Mouse (Mus musculus) heart, embryonic 12.5 days (tissue): ENCODE results near the gene Hoxc13. TPM values are rescaled to one million over a fixed set of nuclear protein-coding genes. Genes with fewer than 3 reads are reported as not detected.
A peak's percentile ranks its signal among the peaks of the same experiment; 100 is the strongest.

Experiments used
- ATAC-seq: fragments of 200-750 bp; cut with Nextera tagmentation; 2 replicates; pipeline ENCODE4 v1.8.0; 2017; ENCODE audit warnings: moderate TSS enrichment, moderate library complexity; ENCODE audit not compliant: insufficient number of reproducible peaks, low FRiP score
- H3K27ac ChIP-seq: fragments of 300-500 bp; sonication (generic); 2 replicates; pipeline ENCODE4 v1.5.1; 2016; ENCODE audit warnings: mild to moderate bottlenecking, moderate library complexity; ENCODE audit not compliant: poor library complexity, severe bottlenecking
- H3K27me3 ChIP-seq: fragments of 300-500 bp; sonication (generic); replicated peaks from 2 replicates; pipeline ENCODE4 v1.6.1; 2016; ENCODE audit warnings: mild to moderate bottlenecking, moderate library complexity
- H3K36me3 ChIP-seq: fragments of 300-500 bp; sonication (generic); 2 replicates; pipeline ENCODE4 v1.6.1; 2016; ENCODE audit warnings: mild to moderate bottlenecking, moderate library complexity
- H3K4me1 ChIP-seq: fragments of 300-500 bp; sonication (generic); replicated peaks from 2 replicates; pipeline ENCODE4 v1.6.1; 2016; ENCODE audit warnings: mild to moderate bottlenecking
- H3K4me2 ChIP-seq: fragments of 300-500 bp; sonication (generic); 2 replicates; pipeline ENCODE4 v1.6.1; 2016; ENCODE audit warnings: mild to moderate bottlenecking, moderate library complexity
- H3K4me3 ChIP-seq: fragments of 300-500 bp; sonication (generic); 2 replicates; pipeline ENCODE4 v1.5.1; 2016; ENCODE audit warnings: mild to moderate bottlenecking
- H3K9ac ChIP-seq: fragments of 300-500 bp; sonication (generic); 2 replicates; pipeline ENCODE4 v1.6.1; 2016; ENCODE audit warnings: mild to moderate bottlenecking, moderate library complexity
- H3K9me3 ChIP-seq: fragments of 300-500 bp; sonication (generic); replicated peaks from 2 replicates; pipeline ENCODE4 v1.6.1; 2016; ENCODE audit warnings: mild to moderate bottlenecking, moderate library complexity
- WGBS: fragments of 180-500 bp; shearing (Covaris S2); methylation state at CpG from one replicate; pipeline ENCODE4 v1.1.7; 2016; 5-methylcytosine and 5-hydroxymethylcytosine counted together
- microRNA-seq: library from miRNA; unstranded; fragments of <30 nt; microRNA quantifications from one replicate; pipeline ENCODE4, GENCODE M21; 2017
- polyA plus RNA-seq: library from polyadenylated mRNA; unstranded; fragments of >200 nt; fragmentation: Nextera tagmentation; extraction: Ambion mirVana; gene quantifications from 2 replicates; pipeline ENCODE4 v1.2.1, GENCODE M21; 2016

The Hoxc13 gene
- polyA plus RNA-seq, 1 experiment from 2014 or later = 0.18 TPM

DNA sequence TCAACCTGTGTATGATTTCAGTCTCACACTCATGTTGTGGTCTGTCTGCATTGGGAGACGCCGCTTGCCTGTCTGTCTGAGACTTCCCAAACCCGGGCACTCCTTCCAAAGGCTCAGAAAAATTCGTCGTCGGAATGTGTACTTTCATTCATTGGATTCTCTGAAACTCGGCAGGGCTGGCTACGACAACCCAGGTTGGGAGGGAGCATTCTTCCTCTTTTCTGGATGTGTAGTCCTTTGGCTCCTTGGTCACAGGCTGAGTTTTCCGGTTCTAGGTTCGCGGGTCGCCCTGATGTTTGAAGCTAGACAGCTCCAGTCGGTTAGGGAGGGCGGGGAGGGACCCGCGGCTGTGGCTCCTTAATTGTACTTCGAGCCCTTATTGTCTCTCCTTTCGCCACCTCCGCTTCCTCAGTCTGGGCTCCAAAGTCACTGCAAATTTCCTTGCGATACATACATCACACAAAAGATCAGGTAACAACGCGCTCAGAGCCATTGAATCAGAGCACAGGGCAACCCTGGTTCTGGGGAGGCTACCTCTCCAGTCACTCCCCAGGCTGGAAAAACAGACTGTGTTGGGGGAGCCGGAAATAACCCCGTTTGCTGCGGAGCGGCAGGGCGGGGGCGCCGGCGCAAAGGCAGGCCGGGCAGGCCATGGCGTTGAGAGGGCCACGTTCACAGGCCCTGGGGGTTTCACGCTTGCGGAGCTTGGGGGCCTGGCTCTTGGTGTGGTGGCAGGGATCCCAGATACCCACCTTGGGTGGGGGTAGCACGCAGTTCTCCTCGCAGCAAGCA is 55.9 kb downstream of the Hoxc13 start:
- no peaks in the 10 kb centered on the region for H3K9me3 ChIP-seq
- no peaks in the 10 kb centered on the region for H3K36me3 ChIP-seq
- ATAC-seq = no peak
- WGBS = under 1% methylated on average over 37 of the region's 37 CpGs
- H3K4me1 ChIP-seq = peaks cover 12% of the 10 kb centered on the region
- peaks cover 98% of the 10 kb centered on the region for H3K27me3 ChIP-seq
- H3K4me2 ChIP-seq = peak overlapping the region; percentile 50
- no peak overlapping the region for H3K9ac ChIP-seq
- peak overlapping the region; percentile 33 for H3K4me3 ChIP-seq
- no peak overlapping the region for H3K27ac ChIP-seq

DNA sequence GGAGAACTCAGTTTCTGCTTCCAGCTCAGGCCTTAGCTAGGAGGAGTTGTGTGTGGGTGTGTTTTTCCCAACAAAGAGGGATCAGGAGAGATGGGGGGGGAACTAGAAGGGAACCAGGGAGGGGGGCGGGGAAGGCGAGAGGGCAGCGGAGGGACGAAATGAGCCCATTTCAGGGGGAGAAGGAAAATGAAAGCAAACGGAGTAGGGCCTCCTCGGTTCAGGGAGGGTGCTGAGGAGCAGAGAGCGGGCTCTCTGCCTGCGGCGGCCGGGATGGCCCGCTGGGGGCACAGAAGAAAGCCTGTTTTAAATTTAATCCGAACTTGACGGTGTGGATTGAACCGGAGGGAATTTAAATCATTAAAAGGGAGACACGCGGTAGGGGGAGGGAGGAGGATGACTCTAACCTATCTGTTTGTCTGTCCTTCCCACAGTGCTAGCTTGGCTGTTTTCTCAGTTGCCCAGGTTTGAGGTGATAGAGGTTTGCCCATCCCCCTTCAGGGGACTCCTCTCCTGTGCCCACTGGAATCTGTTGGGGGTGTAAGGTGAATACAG is 56.6 kb downstream of the Hoxc13 start:
- peaks cover 98% of the 10 kb centered on the region for H3K27me3 ChIP-seq
- no peak overlapping the region for H3K27ac ChIP-seq
- no peak overlapping the region for H3K9ac ChIP-seq
- H3K9me3 ChIP-seq = no peaks in the 10 kb centered on the region
- H3K36me3 ChIP-seq = no peaks in the 10 kb centered on the region
- peak overlapping the region; percentile 50 for H3K4me2 ChIP-seq
- ATAC-seq = no peak
- H3K4me3 ChIP-seq = peak overlapping the region; percentile 33
- H3K4me1 ChIP-seq = peaks cover 15% of the 10 kb centered on the region
- WGBS = 3% methylated on average over 16 of the region's 16 CpGs

Small RNA genes lying within 50 kb of the gene (microRNA-seq; reads per million reads assigned to microRNA genes)
- 9.4 reads per million, percentile 23 among the genes with 10 or more reads in this experiment for gene Mir196a-2

Other genes with a start within 250 kb of the Hoxc13 start
- 73.0 and 88.2 TPM in 2 replicates for gene Atp5g2, start 248.8 kb upstream of the Hoxc13 start, polyA plus RNA-seq
- 55.1 and 55.3 TPM in 2 replicates for gene Calcoco1, start 198.9 kb upstream of the Hoxc13 start, polyA plus RNA-seq
- not detected in 2 replicates for gene Hoxc12, start 15.7 kb downstream of the Hoxc13 start, polyA plus RNA-seq
- gene Hoxc11, start 33.3 kb downstream of the Hoxc13 start, polyA plus RNA-seq = not detected in 2 replicates
- not detected in 2 replicates for gene Hoxc10, start 45.7 kb downstream of the Hoxc13 start, polyA plus RNA-seq
- gene Hoxc5, start 46.3 kb downstream of the Hoxc13 start, polyA plus RNA-seq = 0.38 and 0.39 TPM in 2 replicates
- gene Hoxc9, start 55.3 kb downstream of the Hoxc13 start, polyA plus RNA-seq = not detected in 2 replicates
- gene Hoxc8, start 69.5 kb downstream of the Hoxc13 start, polyA plus RNA-seq = 0.11 TPM in 1 of 2 replicates, not detected in the other
- gene Hoxc6, start 77.2 kb downstream of the Hoxc13 start, polyA plus RNA-seq = 0.18 and 0.82 TPM in 2 replicates
- gene Hoxc4, start 97.8 kb downstream of the Hoxc13 start, polyA plus RNA-seq = 0.57 and 0.76 TPM in 2 replicates
- 17.1 and 17.4 TPM in 2 replicates for gene Smug1, start 246.0 kb downstream of the Hoxc13 start, polyA plus RNA-seq